Mouse (Mus musculus): ENCODE results near the gene Usp17lc. TPM values are rescaled to one million over a fixed set of nuclear protein-coding genes. Genes with fewer than 3 reads are reported as not detected.
"Not testable (repeated sequence)": the region's sequence is repeated elsewhere in the genome, so short reads cannot be mapped to it uniquely, and the experiment has no call there.

Usp17lc gene
- polyA plus RNA-seq (2014; fragmentation: Nextera tagmentation; extraction: Ambion mirVana), result not detected in 2 replicates

- H3K9ac ChIP-seq; H3K4me2 ChIP-seq; H3K36me3 ChIP-seq (ENCODE audit: insufficient read depth); H3K27ac ChIP-seq (ENCODE audit: low read depth); ATAC-seq (ENCODE audit: insufficient read depth); DNase-seq; H3K4me1 ChIP-seq (ENCODE audit: insufficient read depth); H3K9me3 ChIP-seq (ENCODE audit: low read depth, low read length); H3K4me3 ChIP-seq (ENCODE audit: low read depth, low read length); H3K27me3 ChIP-seq (ENCODE audit: insufficient read depth, low read length): not testable (repeated sequence)
- WGBS, result 78% methylated on average over 1 of the region's 1 CpGs
These were observed at the start of gene Usp17lc for GRCm38 (mm10) chr7:103414772-103415171. Gene Usp17lc (plus strand): TSS chr7:103415072.

- no peak for TF ChIP-seq CTCF (IDR thresholded peaks at IDR 0.05; ENCODE audit: low read depth)
- no peaks in the 10 kb centered on the region for H3K4me1 ChIP-seq (ENCODE audit: insufficient read depth)
- H3K9ac ChIP-seq, result no peak within 1 kb of the TSS
- DNase-seq, result no peak
- H3K27ac ChIP-seq (ENCODE audit: low read depth), result no peak within 1 kb of the TSS
- H3K9me3 ChIP-seq (ENCODE audit: low read depth, low read length), result no peaks in the 10 kb centered on the region
- H3K4me2 ChIP-seq, result no peak within 1 kb of the TSS
- H3K36me3 ChIP-seq (ENCODE audit: insufficient read depth), result no peaks in the 10 kb centered on the region
- H3K27me3 ChIP-seq (ENCODE audit: insufficient read depth, low read length), result no peaks in the 10 kb centered on the region
- no peak within 1 kb of the TSS for H3K4me3 ChIP-seq (ENCODE audit: low read depth, low read length)
- no peak for ATAC-seq (ENCODE audit: insufficient read depth)
These were observed 28.8 kb upstream of the Usp17lc start, which contains the start of gene Olfr603 for GRCm38 (mm10) chr7:103386077-103386476. Gene Olfr603 (minus strand): TSS chr7:103386177.

- no peaks in the 10 kb centered on the region for H3K4me1 ChIP-seq (ENCODE audit: insufficient read depth)
- no peak for ATAC-seq (ENCODE audit: insufficient read depth)
- H3K4me2 ChIP-seq, result no peak overlapping the region
- DNase-seq, result no peak
- no peak overlapping the region for H3K4me3 ChIP-seq (ENCODE audit: low read depth, low read length)
- H3K27ac ChIP-seq (ENCODE audit: low read depth), result no peak overlapping the region
- H3K9me3 ChIP-seq (ENCODE audit: low read depth, low read length), result no peaks in the 10 kb centered on the region
- TF ChIP-seq CTCF (IDR thresholded peaks at IDR 0.05; ENCODE audit: low read depth), result no peak
- H3K27me3 ChIP-seq (ENCODE audit: insufficient read depth, low read length), result no peaks in the 10 kb centered on the region
- no peaks in the 10 kb centered on the region for H3K36me3 ChIP-seq (ENCODE audit: insufficient read depth)
- no peak overlapping the region for H3K9ac ChIP-seq
These were observed 17.1 kb upstream of the Usp17lc start for GRCm38 (mm10) chr7:103397758-103398157.

GRCm38 (mm10) chr7:103398981-103399380 lies 15.9 kb upstream of the Usp17lc start:
- WGBS, result 11% methylated on average over 1 of the region's 1 CpGs
- no peaks in the 10 kb centered on the region for H3K9me3 ChIP-seq (ENCODE audit: low read depth, low read length)
- H3K36me3 ChIP-seq (ENCODE audit: insufficient read depth), result no peaks in the 10 kb centered on the region
- no peak overlapping the region for H3K4me2 ChIP-seq
- no peaks in the 10 kb centered on the region for H3K27me3 ChIP-seq (ENCODE audit: insufficient read depth, low read length)
- no peak overlapping the region for H3K4me3 ChIP-seq (ENCODE audit: low read depth, low read length)
- ATAC-seq (ENCODE audit: insufficient read depth), result no peak
- DNase-seq, result peak; percentile 1
- H3K27ac ChIP-seq (ENCODE audit: low read depth), result no peak overlapping the region
- no peak for TF ChIP-seq CTCF (IDR thresholded peaks at IDR 0.05; ENCODE audit: low read depth)
- no peak overlapping the region for H3K9ac ChIP-seq
- no peaks in the 10 kb centered on the region for H3K4me1 ChIP-seq (ENCODE audit: insufficient read depth)

GRCm38 (mm10) chr7:103406521-103407055 lies 8.3 kb upstream of the Usp17lc start:
- ATAC-seq (ENCODE audit: insufficient read depth); H3K9me3 ChIP-seq (ENCODE audit: low read depth, low read length); H3K9ac ChIP-seq; H3K4me3 ChIP-seq (ENCODE audit: low read depth, low read length); H3K27ac ChIP-seq (ENCODE audit: low read depth); H3K36me3 ChIP-seq (ENCODE audit: insufficient read depth); DNase-seq; H3K27me3 ChIP-seq (ENCODE audit: insufficient read depth, low read length); H3K4me2 ChIP-seq; H3K4me1 ChIP-seq (ENCODE audit: insufficient read depth): not testable (repeated sequence)
- WGBS, result 66% methylated on average over 3 of the region's 3 CpGs

- no peak within 1 kb of the TSS for H3K9ac ChIP-seq
- no peaks in the 10 kb centered on the region for H3K27me3 ChIP-seq (ENCODE audit: insufficient read depth, low read length)
- no peak within 1 kb of the TSS for H3K27ac ChIP-seq (ENCODE audit: low read depth)
- TF ChIP-seq CTCF (IDR thresholded peaks at IDR 0.05; ENCODE audit: low read depth), result no peak
- DNase-seq (no peak), ATAC-seq (ENCODE audit: insufficient read depth) (no peak)
- no peaks in the 10 kb centered on the region for H3K9me3 ChIP-seq (ENCODE audit: low read depth, low read length)
- no peaks in the 10 kb centered on the region for H3K36me3 ChIP-seq (ENCODE audit: insufficient read depth)
- 84% methylated on average over 1 of the region's 1 CpGs for WGBS
- no peaks in the 10 kb centered on the region for H3K4me1 ChIP-seq (ENCODE audit: insufficient read depth)
- no peak within 1 kb of the TSS for H3K4me2 ChIP-seq
- H3K4me3 ChIP-seq (ENCODE audit: low read depth, low read length), result no peak within 1 kb of the TSS
These were observed 30.5 kb downstream of the Usp17lc start, which contains the start of gene Olfr605 for GRCm38 (mm10) chr7:103445339-103445738. Gene Olfr605 (minus strand): TSS chr7:103445439.

- no peaks in the 10 kb centered on the region for H3K36me3 ChIP-seq (ENCODE audit: insufficient read depth)
- no peak within 1 kb of the TSS for H3K4me3 ChIP-seq (ENCODE audit: low read depth, low read length)
- H3K27me3 ChIP-seq (ENCODE audit: insufficient read depth, low read length), result no peaks in the 10 kb centered on the region
- no peaks in the 10 kb centered on the region for H3K9me3 ChIP-seq (ENCODE audit: low read depth, low read length)
- no peak within 1 kb of the TSS for H3K4me2 ChIP-seq
- TF ChIP-seq CTCF (IDR thresholded peaks at IDR 0.05; ENCODE audit: low read depth), result no peak
- no peaks in the 10 kb centered on the region for H3K4me1 ChIP-seq (ENCODE audit: insufficient read depth)
- 90% methylated on average over 2 of the region's 2 CpGs for WGBS
- DNase-seq (no peak), ATAC-seq (ENCODE audit: insufficient read depth) (no peak)
- no peak within 1 kb of the TSS for H3K9ac ChIP-seq
- H3K27ac ChIP-seq (ENCODE audit: low read depth), result no peak within 1 kb of the TSS
These were observed 33.9 kb downstream of the Usp17lc start, which contains the start of gene Olfr606 for GRCm38 (mm10) chr7:103448746-103449145. Gene Olfr606 (plus strand): TSS chr7:103449046.

GRCm38 (mm10) chr7:103460590-103460989 lies 45.7 kb downstream of the Usp17lc start:
- no peaks in the 10 kb centered on the region for H3K9me3 ChIP-seq (ENCODE audit: low read depth, low read length)
- H3K27ac ChIP-seq (ENCODE audit: low read depth), result no peak overlapping the region
- ATAC-seq (ENCODE audit: insufficient read depth) (no peak), DNase-seq (no peak)
- no peaks in the 10 kb centered on the region for H3K4me1 ChIP-seq (ENCODE audit: insufficient read depth)
- no peaks in the 10 kb centered on the region for H3K27me3 ChIP-seq (ENCODE audit: insufficient read depth, low read length)
- no peaks in the 10 kb centered on the region for H3K36me3 ChIP-seq (ENCODE audit: insufficient read depth)
- H3K9ac ChIP-seq, result no peak overlapping the region
- 65% methylated on average over 5 of the region's 5 CpGs for WGBS
- no peak for TF ChIP-seq CTCF (IDR thresholded peaks at IDR 0.05; ENCODE audit: low read depth)
- no peak overlapping the region for H3K4me3 ChIP-seq (ENCODE audit: low read depth, low read length)
- no peak overlapping the region for H3K4me2 ChIP-seq

Small RNAs within 50 kb of the gene (microRNA-seq; reads per million reads assigned to microRNA genes)
- not detected for gene Gm25774 (ENCODE audit: borderline number of aligned reads)

Other genes with a start within 250 kb of the Usp17lc start
- not detected in 2 replicates for gene Olfr591, start 236.7 kb upstream of the Usp17lc start, polyA plus RNA-seq (2014; fragmentation: Nextera tagmentation; extraction: Ambion mirVana)
- not detected in 2 replicates for gene Olfr592, start 230.3 kb upstream of the Usp17lc start, polyA plus RNA-seq (2014; fragmentation: Nextera tagmentation; extraction: Ambion mirVana)
- not detected in 2 replicates for gene Olfr593, start 203.2 kb upstream of the Usp17lc start, polyA plus RNA-seq (2014; fragmentation: Nextera tagmentation; extraction: Ambion mirVana)
- not detected in 2 replicates for gene Olfr594, start 198.1 kb upstream of the Usp17lc start, polyA plus RNA-seq (2014; fragmentation: Nextera tagmentation; extraction: Ambion mirVana)
- not detected in 2 replicates for gene Usp17ld, start 162.6 kb upstream of the Usp17lc start, polyA plus RNA-seq (2014; fragmentation: Nextera tagmentation; extraction: Ambion mirVana)
- gene Olfr596, start 109.4 kb upstream of the Usp17lc start, polyA plus RNA-seq (2014; fragmentation: Nextera tagmentation; extraction: Ambion mirVana), result not detected in 2 replicates
- gene Olfr597, start 98.8 kb upstream of the Usp17lc start, polyA plus RNA-seq (2014; fragmentation: Nextera tagmentation; extraction: Ambion mirVana), result not detected in 2 replicates
- not detected in 2 replicates for gene Olfr598, start 91.5 kb upstream of the Usp17lc start, polyA plus RNA-seq (2014; fragmentation: Nextera tagmentation; extraction: Ambion mirVana)
- gene Olfr599, start 79.2 kb upstream of the Usp17lc start, polyA plus RNA-seq (2014; fragmentation: Nextera tagmentation; extraction: Ambion mirVana), result not detected in 2 replicates
- gene Olfr600, start 65.4 kb upstream of the Usp17lc start, polyA plus RNA-seq (2014; fragmentation: Nextera tagmentation; extraction: Ambion mirVana), result not detected in 2 replicates
- gene Olfr601, start 52.4 kb upstream of the Usp17lc start, polyA plus RNA-seq (2014; fragmentation: Nextera tagmentation; extraction: Ambion mirVana), result not detected in 2 replicates
- not detected in 2 replicates for gene Olfr603, start 28.9 kb upstream of the Usp17lc start, polyA plus RNA-seq (2014; fragmentation: Nextera tagmentation; extraction: Ambion mirVana)
- gene Olfr605, start 30.4 kb downstream of the Usp17lc start, polyA plus RNA-seq (2014; fragmentation: Nextera tagmentation; extraction: Ambion mirVana), result not detected in 2 replicates
- not detected in 2 replicates for gene Olfr606, start 34.0 kb downstream of the Usp17lc start, polyA plus RNA-seq (2014; fragmentation: Nextera tagmentation; extraction: Ambion mirVana)
- gene Olfr607, start 49.1 kb downstream of the Usp17lc start, polyA plus RNA-seq (2014; fragmentation: Nextera tagmentation; extraction: Ambion mirVana), result not detected in 2 replicates
- not detected in 2 replicates for gene Olfr608, start 54.8 kb downstream of the Usp17lc start, polyA plus RNA-seq (2014; fragmentation: Nextera tagmentation; extraction: Ambion mirVana)
- gene Olfr609, start 83.0 kb downstream of the Usp17lc start, polyA plus RNA-seq (2014; fragmentation: Nextera tagmentation; extraction: Ambion mirVana), result not detected in 2 replicates
- gene Olfr610, start 97.0 kb downstream of the Usp17lc start, polyA plus RNA-seq (2014; fragmentation: Nextera tagmentation; extraction: Ambion mirVana), result not detected in 2 replicates
- not detected in 2 replicates for gene Olfr611, start 105.8 kb downstream of the Usp17lc start, polyA plus RNA-seq (2014; fragmentation: Nextera tagmentation; extraction: Ambion mirVana)
- gene Olfr612, start 127.6 kb downstream of the Usp17lc start, polyA plus RNA-seq (2014; fragmentation: Nextera tagmentation; extraction: Ambion mirVana), result not detected in 2 replicates
- not detected in 2 replicates for gene Olfr613, start 133.0 kb downstream of the Usp17lc start, polyA plus RNA-seq (2014; fragmentation: Nextera tagmentation; extraction: Ambion mirVana)
- not detected in 2 replicates for gene Olfr615, start 141.0 kb downstream of the Usp17lc start, polyA plus RNA-seq (2014; fragmentation: Nextera tagmentation; extraction: Ambion mirVana)
- not detected in 2 replicates for gene Olfr616, start 154.1 kb downstream of the Usp17lc start, polyA plus RNA-seq (2014; fragmentation: Nextera tagmentation; extraction: Ambion mirVana)
- not detected in 2 replicates for gene Olfr617, start 158.0 kb downstream of the Usp17lc start, polyA plus RNA-seq (2014; fragmentation: Nextera tagmentation; extraction: Ambion mirVana)
- not detected in 2 replicates for gene Olfr618, start 175.0 kb downstream of the Usp17lc start, polyA plus RNA-seq (2014; fragmentation: Nextera tagmentation; extraction: Ambion mirVana)
- not detected in 2 replicates for gene Olfr619, start 185.5 kb downstream of the Usp17lc start, polyA plus RNA-seq (2014; fragmentation: Nextera tagmentation; extraction: Ambion mirVana)
- not detected in 2 replicates for gene Olfr620, start 197.5 kb downstream of the Usp17lc start, polyA plus RNA-seq (2014; fragmentation: Nextera tagmentation; extraction: Ambion mirVana)
- not detected in 2 replicates for gene Olfr622, start 227.6 kb downstream of the Usp17lc start, polyA plus RNA-seq (2014; fragmentation: Nextera tagmentation; extraction: Ambion mirVana)
- not detected in 2 replicates for gene Olfr623, start 248.6 kb downstream of the Usp17lc start, polyA plus RNA-seq (2014; fragmentation: Nextera tagmentation; extraction: Ambion mirVana)